Mouse (Mus musculus): ENCODE measurements around the gene Mospd3.
"Not testable (repeated sequence)": the region's sequence is repeated elsewhere in the genome, so short reads cannot be mapped to it uniquely, and the experiment has no call there.

Mospd3 gene

DNA sequence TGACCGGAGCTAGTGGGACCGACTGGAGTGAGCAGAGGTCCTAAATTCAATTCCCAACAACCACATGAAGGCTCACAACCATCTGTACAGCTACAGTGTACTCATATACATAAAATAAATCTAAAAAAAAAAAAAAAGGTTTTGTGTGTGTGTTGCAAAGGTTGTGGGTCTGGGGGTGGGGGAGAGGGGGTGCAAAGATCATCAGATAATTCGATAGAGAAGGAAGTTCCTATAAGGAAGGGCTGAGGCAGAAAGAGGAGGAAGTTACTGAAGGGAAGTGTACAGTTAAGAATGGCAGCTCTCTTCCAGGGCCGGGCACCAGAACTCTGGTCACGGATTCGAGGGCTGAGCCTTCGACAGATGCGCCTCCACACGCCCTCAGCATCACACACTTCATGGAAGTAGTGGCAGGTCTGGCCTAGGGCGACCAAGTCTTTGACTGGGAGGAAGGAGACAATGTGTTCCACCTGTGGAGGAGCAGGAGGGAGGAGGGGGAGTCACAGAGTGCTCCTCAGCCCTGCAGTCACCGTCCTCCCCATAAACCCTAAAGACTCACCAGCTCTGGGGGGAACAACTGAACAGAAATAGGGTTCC lies 23.2 kb upstream of the Mospd3 start:
- DNase-seq (ENCODE audit: low read depth in 1 of 2, low spot score in 2 of 2) = no peak

DNA sequence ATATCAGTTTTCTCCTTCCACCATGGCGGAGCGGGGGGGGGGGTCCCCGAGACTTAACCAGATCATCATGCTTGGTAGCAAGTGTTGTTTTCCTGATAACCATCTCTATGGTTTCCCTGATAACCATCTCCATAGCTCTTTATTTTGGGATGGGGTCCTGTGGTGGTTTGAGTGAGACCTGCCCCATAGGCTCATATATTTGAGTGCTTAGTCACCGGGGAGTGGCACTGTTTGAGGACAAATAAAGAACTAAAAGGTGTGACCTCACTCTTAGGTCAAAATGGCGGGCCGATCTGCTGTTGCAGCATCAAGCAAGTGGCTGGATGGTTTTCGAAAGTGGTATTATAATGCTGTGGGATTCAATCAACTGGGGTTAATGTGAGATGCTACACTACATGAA lies 14.5 kb upstream of the Mospd3 start:
- no peak for DNase-seq (ENCODE audit: low read depth in 1 of 2, low spot score in 2 of 2)

DNA sequence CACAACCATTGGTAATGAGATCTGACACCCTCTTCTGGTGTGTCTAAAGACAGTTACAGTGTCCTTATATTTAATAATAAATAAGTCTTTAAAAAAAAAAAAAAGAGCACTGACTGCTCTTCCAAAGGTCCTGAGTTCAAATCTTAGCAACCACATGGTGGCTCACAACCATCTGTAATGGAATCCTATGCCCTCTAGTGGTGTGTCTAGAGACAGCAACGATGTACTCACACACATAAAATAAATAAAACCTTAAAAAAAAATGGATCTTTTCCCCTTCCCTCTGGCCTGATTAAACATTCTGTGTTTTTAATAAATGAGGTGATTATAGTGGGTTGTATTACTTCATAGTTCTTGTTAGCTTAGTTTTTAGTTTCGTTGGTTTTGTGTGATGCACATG lies 14.1 kb upstream of the Mospd3 start:
- not testable (repeated sequence) for DNase-seq (ENCODE audit: low read depth in 1 of 2, low spot score in 2 of 2)

DNA sequence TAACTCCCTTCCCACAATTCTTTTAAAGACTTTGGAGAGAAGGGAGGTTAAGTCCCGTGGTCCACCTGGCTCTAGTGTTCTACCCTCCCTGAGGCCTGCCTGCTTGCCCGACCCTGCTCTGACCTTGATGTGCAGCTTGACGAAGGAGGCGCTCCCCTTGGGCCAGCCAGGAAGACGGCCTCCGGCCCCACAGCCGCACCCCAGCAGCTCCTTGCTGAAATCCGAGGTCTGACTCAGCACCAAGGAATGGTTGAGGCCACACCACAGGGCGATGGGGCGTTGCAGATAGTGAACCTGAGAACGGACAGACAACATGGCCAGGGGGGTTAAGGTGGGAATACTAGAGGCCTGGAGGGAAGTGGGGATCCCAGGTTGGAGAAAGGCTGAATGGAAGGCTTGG lies 12.7 kb upstream of the Mospd3 start, which contains the start of gene Pcolce:
Pcolce (minus strand) TSS at position 235 of the 400 bp plus-strand sequence.
- no peak for DNase-seq (ENCODE audit: low read depth in 1 of 2, low spot score in 2 of 2)

DNA sequence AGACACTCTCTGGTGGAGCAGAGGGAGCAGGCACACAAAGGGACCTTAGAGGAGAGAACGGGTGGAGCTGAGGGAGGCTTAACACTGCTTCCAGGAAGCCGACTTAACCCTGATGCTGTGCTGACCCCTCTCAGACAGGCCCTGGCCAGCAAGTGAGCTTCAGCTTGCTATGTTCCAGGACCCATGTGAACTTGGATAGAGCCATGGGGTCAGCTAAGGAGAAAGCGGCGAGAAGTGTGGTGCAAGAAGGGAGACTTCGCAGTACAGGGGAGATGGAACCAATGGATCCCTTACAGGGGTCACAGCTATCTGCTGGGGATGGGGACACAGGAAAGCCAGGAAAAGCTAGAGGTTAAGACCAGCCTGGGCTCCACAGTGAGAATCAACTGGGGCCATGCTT lies 12.2 kb upstream of the Mospd3 start:
- DNase-seq (ENCODE audit: low read depth in 1 of 2, low spot score in 2 of 2) = no peak

DNA sequence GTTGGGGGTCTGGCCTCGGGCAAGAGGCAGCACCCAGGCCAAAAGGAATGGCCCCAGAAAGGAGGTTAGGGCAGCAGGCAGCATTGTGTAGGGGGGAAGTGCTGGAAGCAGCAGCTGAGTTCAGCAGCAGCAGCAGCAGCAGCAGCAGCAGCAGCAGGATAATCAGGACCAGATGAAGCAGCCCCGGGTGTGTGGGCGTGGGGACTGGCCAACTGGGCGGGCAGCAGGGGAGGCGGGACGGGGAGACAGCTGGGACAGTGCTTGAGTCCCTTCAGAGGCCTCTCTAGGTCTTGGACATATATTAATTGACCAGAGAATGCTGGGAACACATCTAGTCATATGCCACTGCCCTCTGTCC lies 10.4 kb upstream of the Mospd3 start:
- no peak for DNase-seq (ENCODE audit: low read depth in 1 of 2, low spot score in 2 of 2)

DNA sequence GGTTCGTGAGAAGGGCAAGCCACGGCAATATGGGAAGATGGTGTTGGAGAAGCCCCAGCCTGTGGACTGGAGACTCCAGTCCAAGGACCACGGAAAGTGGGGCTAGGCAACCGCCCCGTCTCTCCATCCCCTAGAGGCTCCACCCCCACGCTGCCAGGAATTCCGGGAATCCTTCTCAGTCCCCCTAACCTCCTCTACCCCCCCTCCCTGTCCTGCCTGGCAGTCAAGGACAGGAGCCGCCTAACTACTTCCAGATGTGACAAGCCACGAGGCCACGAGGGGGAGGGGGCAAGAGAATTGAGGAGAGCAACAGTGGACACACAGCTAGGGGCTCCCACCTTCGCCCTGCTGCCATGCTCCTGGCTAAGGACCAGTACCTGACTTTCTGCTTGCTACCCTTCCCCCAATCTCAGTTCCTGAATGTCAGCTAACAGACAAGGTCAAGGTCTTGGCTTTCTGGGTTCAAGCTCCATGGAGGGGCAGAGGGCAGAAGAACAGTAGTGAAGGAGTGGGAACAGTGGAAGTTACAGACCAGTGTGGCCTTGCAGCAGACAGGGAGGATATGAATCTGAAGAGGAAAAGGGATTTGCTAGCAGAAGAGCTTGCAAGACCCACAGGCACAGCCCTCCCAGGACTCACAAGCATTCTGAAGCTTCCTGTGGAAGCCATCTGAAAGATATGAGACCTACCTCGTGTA lies 9.8 kb upstream of the Mospd3 start:
- no peak for DNase-seq (ENCODE audit: low read depth in 1 of 2, low spot score in 2 of 2)

DNA sequence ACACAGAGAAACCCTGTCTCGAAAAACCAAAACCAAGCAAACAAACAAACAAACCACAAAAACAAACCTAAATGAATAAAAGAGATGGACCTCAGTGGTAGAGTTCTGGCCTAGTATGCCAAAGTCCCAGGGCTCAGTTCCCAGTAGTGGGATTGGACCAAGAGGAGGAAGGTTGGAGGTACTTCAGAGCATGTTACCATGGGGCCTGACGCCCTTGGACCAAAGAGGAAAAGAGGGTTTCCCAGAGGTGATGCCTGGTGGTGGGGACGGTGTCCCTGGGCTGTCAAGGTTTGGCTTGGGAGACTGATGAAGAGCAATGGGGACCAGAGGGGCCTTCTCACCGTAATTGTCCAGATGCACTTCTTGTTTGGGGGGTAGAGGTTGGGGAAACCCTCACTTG lies 9.2 kb upstream of the Mospd3 start:
- no peak for DNase-seq (ENCODE audit: low read depth in 1 of 2, low spot score in 2 of 2)

DNA sequence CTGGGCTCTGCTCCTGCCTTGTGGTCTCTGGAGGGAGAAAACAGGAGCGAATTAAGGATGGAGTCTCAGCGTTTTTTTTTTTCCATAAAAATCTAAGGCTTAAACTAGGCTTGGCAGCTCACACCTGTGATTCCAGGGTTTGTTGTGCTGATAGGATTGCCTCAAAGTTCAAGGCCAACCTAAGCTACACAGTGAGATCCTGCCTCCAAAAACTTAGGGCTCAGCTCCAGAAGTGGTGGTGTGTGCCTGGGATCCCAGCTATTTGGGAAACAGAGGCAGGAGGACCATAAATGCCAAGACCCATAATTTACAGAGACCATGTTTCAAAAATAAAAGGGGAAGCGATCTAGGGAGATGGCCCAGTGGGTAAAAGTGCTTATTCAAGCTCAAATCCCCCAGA lies 8.4 kb upstream of the Mospd3 start:
- DNase-seq (ENCODE audit: low read depth in 1 of 2, low spot score in 2 of 2) = no peak

DNA sequence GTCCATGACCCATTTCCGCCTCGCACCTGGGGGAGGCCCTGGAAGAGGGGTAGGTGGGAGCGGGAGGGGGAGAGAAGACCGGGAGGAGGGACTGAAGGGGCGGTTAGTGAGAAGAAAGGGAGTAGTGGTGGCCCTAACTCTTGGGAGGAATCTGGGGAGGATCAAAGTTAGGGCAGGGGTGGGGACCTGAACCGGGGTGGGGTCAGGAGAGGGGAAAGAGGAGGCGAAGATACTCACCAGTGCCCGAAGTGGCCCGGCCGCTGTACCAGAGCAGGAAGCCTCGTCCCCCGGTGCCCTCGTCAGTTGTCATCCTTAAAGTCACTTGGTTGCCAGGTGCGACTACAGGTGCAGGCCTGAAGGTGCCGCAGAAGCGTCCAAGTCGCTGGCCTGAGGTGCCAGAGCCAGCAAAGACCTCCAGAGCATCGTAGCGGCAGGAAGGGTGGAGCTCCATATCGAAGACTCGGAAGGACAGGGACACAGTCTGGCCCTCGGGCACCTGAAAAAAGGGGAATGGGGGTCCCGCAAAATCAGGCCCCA lies 7.9 kb upstream of the Mospd3 start:
- no peak for DNase-seq (ENCODE audit: low read depth in 1 of 2, low spot score in 2 of 2)

DNA sequence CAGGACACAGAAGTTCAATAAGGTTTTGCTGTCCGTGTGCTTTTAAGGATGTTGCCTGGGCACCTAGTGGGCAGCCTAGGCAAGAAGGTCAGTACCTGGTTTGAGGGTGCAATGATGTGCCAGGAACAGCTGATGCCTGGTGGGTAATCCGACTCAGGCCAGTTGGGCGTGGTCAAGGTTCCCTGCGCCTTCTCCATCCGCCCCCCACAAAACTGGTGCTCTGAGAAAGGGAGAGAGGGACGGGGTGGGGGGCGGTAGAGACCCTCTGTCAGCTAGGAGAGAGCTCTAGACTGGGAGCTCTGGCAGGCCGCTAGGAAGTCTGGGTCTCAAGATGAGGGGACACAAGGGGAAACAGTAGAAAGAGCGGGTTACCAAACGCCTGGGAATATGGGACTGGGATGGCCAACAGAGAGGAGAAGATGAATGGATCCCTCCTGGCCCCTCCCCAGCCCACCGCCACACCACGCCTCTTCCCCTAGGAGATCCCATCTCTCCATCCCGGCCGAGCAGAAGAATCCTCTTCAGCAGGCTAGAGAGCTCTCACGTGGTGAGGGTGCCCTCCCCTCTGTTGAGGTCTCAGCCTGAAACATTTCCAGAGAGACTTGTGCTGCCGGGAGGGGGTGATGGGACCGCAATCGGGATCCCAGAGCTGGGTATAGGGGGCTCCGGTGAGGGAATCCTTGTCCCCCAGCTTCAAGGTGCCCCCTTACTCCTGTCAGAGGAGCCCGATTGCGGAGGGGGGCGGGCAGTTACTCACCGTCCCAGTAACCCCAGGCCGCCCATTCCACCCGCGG lies 7.2 kb upstream of the Mospd3 start:
- DNase-seq (ENCODE audit: low read depth in 1 of 2, low spot score in 2 of 2) = no peak

DNA sequence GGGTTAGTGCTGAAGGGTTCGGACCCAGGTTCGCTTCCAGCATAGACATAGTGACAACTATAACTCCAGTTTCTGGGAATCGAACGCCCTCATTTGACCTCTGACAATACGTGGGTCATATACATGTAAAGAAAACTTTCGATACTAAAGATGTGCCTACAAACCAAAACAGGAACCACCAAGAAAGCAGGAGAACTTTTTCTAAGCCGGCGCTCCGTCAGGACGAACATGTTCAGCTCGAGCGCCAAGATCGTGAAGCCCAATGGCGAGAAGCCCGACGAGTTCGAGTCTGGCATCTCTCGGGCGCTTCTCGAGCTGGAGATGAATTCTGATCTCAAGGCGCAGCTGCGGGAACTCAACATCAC lies 489 bp upstream of the Mospd3 start:
- no peak for DNase-seq (ENCODE audit: low read depth in 1 of 2, low spot score in 2 of 2)

DNA sequence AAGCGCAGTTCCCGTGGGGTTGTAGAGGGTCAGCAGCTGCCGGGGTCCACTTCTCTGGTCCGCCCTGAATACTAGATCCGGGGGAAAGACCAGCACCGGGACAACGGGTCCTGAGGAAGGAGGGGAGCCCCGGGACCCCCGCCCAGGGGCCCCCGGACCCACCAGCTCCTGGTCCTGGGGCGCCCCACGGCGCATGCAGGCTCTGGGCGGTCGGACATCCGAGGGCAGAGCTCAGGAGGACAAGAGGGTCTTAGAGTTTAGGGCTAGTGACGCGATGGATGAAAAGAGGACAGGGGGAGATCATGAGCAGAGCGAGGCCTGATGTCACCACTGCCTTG lies 608 bp downstream of the Mospd3 start:
- DNase-seq (ENCODE audit: low read depth in 1 of 2, low spot score in 2 of 2) = no peak

DNA sequence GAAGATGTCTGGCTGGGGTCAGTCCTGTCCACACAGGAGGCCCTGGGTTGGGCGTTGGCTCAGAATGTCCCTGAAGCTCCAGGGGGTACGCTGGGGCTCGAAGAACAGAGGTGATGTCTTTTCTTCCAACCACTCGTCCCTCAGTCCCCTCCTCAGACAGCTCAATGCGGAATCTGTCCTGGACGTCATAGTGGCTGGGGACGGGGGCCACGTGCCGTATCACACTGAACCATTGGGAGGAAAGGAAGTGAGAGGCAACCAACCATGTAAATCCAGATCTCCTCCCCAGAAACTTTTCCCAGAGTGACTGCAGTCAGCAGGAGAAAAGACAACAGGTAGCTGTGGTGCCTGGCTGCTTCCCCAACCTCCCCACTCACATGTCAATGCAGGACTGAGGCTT lies 1.3 kb downstream of the Mospd3 start:
- no peak for DNase-seq (ENCODE audit: low read depth in 1 of 2, low spot score in 2 of 2)

DNA sequence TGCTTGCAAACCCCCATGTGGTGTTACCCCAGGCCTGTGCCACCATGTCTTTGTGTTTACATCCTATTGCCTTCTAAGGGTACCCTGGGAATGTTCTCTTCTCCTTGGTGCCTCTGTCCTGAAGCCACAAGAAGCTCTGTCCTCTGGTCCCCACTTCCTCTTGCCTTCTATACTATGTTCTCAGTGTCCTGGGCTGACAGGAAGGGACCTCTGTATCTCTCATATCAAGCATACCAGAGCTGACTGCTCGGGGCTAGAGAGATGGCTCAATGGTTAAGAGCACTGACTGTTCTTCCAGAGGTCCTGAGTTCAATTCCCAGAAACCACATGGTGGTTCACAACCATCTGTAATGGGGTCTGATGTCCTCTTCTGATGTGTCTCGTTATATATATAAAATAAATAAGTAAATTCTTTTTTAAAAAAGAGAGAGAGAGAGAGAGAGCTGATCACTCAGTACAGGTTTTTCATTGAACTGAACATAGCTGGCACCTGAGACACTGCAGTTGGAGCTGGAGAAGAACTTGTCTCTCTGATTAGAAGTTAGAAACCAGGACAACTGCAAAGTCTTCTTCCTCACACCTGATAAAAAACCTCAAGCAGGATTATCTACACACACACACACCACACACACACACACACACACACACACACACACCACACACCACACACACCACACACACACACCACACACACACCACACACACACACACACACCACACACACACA lies 2.6 kb downstream of the Mospd3 start:
- no peak for DNase-seq (ENCODE audit: low read depth in 1 of 2, low spot score in 2 of 2)

DNA sequence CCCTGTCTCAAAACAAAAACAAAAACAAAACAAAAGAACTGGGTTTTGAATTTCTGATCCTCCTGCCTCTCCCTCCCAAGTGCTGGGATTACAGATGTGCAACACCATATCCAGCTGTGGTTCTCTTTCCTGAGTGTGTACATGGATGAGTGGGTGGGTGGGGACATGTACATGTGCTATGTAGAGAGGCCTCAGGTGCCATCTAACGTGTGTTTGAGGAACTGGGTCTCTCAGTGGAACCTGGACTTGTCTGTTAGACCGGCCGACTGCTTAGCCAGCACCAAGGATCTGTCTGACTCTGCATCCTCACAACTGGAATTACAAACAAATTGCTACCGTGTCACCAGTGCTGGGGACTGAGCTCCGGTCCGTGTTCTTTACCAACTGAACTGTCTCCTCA lies 3.2 kb downstream of the Mospd3 start:
- DNase-seq (ENCODE audit: low read depth in 1 of 2, low spot score in 2 of 2) = no peak

DNA sequence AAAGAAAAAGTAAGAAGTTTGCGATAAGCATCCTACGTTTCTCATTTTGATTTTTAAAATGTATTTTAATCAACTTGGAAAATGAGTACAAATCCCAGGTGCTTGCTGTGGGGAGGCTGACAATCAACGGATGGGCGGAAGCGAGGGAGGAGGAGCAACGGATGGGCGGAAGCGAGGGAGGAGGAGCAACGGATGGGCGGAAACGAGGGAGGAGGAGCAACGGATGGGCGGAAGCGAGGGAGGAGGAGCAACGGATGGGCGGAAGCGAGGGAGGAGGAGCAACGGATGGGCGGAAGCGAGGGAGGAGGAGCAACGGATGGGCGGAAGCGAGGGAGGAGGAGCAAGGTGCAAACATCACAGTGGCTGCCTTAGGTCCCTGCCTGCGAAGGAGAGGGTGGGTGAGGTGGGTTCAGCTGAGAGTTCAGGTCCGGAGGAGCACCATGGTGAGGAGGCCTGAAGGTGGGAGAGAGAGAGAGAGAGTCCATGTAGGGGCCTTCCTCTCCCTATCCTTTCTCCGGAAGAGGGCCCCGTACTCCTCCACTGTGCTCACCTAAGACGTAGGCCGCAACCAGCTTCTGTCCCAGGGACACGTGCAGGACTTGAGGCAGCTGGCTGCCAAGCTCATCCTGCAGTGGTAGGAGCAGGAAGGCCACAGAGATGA lies 4.1 kb downstream of the Mospd3 start:
- DNase-seq (ENCODE audit: low read depth in 1 of 2, low spot score in 2 of 2) = no peak

DNA sequence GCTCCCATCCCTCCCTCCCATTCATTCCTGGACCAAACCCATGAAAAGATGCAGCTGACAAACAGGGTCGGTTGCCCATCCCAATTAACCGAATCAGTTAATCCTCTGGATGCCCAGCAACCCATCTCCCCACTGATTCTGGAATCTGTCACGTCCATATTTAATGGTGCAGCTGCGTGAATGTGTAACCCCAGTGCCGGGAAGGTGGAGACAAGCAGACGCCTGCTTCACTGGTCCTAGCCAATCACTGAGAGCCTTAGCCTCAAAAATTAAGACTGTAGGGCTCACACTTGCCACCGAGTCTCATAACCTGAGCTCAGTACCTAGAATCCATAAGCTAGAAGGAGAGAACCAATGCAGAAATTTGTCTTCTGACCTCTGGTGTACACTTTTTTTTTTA lies 4.9 kb downstream of the Mospd3 start:
- DNase-seq (ENCODE audit: low read depth in 1 of 2, low spot score in 2 of 2) = no peak

DNA sequence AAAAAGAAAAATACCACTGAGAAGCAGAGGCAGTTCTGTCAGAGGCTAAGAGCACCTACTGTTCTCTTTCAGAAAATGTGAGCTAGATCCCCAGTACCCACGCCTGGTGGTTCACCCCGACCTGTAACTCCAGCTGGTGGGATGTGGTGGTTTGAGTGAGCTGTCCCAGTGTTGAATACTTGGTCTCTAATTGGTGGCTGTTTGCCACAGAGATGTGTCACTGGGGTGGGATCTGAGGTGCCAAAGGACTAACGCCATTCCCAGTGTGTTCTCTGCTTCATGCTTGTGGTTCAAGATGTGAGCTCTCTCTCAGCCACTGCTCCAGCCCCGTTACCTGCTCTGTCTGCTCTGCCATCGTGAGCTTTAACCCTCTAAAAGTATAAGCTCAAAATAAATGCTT lies 10.4 kb downstream of the Mospd3 start:
- no peak for DNase-seq (ENCODE audit: low read depth in 1 of 2, low spot score in 2 of 2)

DNA sequence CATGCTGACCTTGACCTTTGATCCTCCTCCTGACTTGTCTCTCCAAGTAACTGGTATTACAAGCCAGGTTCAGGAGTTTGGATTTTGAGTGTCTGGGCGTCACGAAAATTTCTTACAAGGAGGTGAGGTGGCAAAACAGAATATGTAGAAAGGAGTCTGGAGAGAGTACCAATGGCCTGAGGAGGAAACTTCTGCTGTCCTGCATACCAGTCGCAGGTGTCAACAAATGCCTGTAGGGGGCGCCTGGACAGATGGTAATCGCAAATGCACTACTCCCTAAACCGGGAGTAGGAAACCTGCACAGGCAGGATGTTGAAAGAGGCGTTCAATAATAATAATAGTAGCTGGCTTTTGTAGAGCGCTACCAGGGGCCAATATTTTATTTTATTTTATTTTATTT lies 15.9 kb downstream of the Mospd3 start:
- peak in 1 of 2 experiments; percentile 29 for DNase-seq (ENCODE audit: low read depth in 1 of 2, low spot score in 2 of 2)

DNA sequence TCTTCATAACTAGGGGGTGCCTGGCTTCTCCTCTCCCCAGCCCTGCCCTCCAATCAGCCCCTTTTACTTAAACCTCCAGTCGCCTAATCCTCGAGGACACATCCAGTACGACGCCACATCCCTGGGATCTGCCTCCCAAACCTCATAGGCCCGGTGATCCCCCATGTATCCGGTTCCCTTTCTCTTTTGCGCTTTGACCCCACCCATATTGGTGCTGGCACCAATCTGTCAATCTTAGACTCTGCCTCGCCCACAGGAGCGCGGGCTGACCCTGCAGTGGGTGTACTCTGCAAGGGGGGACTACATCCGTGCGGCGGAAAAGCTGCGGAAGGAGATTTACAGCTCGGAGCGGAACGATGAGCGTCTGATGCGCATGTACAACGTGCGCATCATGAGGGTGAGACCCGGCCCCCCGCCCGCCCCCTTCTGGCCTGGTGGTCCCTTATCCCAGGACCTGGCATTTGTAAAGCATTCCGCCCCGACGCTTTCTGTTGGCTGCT lies 17.1 kb downstream of the Mospd3 start:
- DNase-seq (ENCODE audit: low read depth in 1 of 2, low spot score in 2 of 2) = no peak
